Mouse (Mus musculus) effector memory CD4-positive, alpha-beta T cell, adult 5 months (primary cell): ENCODE data around the gene Tmem50a. TPM values are rescaled to one million over a fixed set of nuclear protein-coding genes. Genes with fewer than 3 reads are reported as not detected.

Experiments
- polyA plus RNA-seq: library from polyadenylated mRNA; unstranded; fragments of 100-300 nt; shearing (Covaris generic); gene quantifications from one replicate; pipeline ENCODE4 v1.2.1, GENCODE M21; 2017

Gene Tmem50a
- polyA plus RNA-seq: 307 TPM

GRCm38 (mm10) chr4:134914864-134915209 is at the start of gene Tmem50a:
Gene Tmem50a (minus strand): TSS chr4:134915024.

DNA sequence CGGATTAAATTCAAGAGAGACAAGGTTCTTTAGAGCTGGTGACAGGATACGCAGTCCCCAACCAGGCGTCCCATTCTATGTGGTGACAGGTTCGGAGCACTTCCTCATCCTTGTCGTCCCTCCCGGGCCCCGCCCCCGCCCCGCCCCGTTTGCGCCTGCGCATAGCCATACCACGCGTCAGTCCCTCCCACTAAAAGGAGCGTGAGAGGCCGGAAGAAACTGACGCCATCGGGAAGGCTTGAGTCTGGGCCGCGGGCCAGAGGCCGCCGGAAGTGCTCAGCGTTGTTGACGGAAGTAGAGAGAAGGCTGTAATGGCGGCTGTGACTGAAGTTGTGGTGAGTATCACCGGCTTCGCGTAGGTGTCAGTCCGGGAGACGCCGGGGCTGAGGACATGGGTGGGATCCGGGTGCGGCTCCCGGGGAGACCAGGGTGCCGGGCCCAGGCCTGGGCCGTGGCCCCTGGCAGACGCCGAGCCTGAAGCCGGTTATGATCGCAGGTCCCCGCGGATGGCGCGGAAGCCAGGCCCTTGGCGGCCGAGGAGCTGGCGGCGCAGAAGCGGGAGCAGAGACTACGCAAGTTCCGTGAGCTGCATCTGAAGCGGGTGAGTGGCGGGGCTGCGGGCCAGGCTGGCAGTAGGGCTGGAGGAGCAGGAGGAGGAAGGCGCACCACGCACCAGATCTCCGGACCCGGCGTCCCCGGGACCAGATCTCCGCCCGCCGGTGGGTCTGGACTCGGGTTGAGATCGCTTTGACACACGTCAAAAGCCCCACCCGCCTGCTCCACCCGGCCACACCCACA is 16.1 kb upstream of the Tmem50a start, which contains the start of gene Syf2:
Gene Syf2 (plus strand): TSS at position 215 of the 798 bp plus-strand sequence.

DNA sequence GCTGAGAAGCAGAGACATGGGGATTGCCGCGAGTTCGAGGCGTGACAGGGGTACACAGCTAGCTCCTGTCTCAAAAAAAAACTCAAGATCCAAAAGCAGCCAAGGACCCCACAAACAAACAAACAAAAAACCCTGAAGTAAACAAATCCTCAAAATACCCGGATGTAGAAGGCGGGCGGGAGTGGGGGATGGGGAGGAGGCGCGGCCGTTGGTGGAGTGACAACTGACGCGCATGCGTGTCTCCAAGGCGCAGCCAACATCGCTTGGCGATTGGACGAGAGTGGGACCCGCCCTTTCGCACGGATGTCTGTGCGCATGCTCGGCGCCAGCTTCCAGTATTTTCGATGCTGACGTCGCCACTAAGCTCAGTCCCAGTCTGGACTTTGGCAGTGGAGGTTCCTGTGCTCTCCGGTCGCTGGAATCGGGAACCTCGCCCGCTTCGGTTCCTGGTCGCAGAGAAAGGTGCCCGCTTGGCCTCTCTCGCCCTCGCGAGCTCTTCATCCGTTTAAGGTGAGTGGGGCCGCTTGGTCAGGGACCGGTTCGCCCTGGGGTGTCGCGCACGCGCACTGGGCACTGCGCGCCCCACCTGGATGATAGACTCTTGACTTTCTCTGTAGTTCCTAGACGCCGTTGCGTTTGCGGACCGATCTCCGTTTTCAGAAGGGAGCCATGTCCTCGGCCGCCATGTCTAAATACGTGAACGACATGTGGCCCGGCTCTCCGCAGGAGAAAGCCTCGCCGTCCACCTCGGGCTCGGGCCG is 8.6 kb upstream of the Tmem50a start, which contains the start of gene Rsrp1:
Gene Rsrp1 (plus strand): TSS at position 335 of the 761 bp plus-strand sequence.

GRCm38 (mm10) chr4:134863937-134864729 is 50.7 kb downstream of the Tmem50a start, which contains the start of gene Rhd:
Gene Rhd (plus strand): TSS chr4:134864536.

GRCm38 (mm10) chr4:134853259-134853636 is 61.6 kb downstream of the Tmem50a start, which contains the start of gene Maco1:
Gene Maco1 (minus strand): TSS chr4:134853345.

Other genes with a start within 250 kb of the Tmem50a start
- gene Man1c1, start 210.7 kb downstream of the Tmem50a start, polyA plus RNA-seq: 6.2 TPM
- 79.9 TPM for gene Ldlrap1, start 147.0 kb downstream of the Tmem50a start, polyA plus RNA-seq
- 33.7 TPM for gene Maco1, start 61.7 kb downstream of the Tmem50a start, polyA plus RNA-seq
- gene Rhd, start 50.5 kb downstream of the Tmem50a start, polyA plus RNA-seq: not detected
- 883 TPM for gene Rsrp1, start 8.6 kb upstream of the Tmem50a start, polyA plus RNA-seq
- 342 TPM for gene Syf2, start 15.9 kb upstream of the Tmem50a start, polyA plus RNA-seq
- gene Runx3, start 205.6 kb upstream of the Tmem50a start, polyA plus RNA-seq: 55.3 TPM